ENCODE assay signal across 8 mouse cellular contexts in the genomic region with DNA sequence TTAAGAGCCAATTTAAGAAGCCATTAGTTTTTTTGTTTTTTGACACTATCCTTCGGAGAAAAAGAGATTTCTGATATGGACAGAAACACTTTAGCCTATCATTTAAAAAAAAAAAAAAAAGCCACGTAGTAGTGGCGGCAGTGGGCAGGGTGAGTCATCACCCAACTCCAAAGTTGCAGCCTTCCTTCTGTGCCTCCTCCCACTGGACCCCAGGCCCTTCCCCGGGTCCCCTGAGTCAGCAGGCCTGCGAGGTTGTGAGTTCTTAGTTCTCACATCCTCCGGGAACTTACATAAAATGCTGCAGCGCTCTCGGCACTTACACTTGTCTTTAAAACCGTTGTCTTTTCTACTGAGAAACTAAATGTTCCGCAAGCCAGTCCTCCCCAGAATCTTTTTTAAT. TPM values are rescaled to one million over a fixed set of nuclear protein-coding genes. Genes with fewer than 3 reads are reported as not detected.
DNase-seq lines count a peak whose midpoint lies in the region; ATAC-seq and TF ChIP-seq lines count a peak whose summit lies in the region.

No protein-coding gene starts in this region.

- TF ChIP-seq POLR2A in cerebellum, adult 2 months (IDR thresholded peaks at IDR 0.05; ENCODE audit: borderline replicate concordance, insufficient read depth, low read length), result no peak

- no peak for DNase-seq in cerebellum, adult 2 months
- no peak for DNase-seq in cerebellum, postnatal 4 days (ENCODE audit: low spot score in 2 of 2)
- DNase-seq in MN1 (ENCODE audit: low spot score), result peak; percentile 68
- DNase-seq in embryonic facial prominence, embryonic 14.5 days (ENCODE audit: low spot score), result peak; percentile 72
- peak; percentile 56 to 73 for DNase-seq in left cerebral cortex, adult 18-20 months (ENCODE audit: low spot score in 2 of 2)
- peak; percentile 44 to 57 for DNase-seq in lung, postnatal 4 days

- H3K4me1 ChIP-seq in cerebellum, adult 2 months (ENCODE audit: control insufficient read depth, insufficient read depth, low read length), result peaks cover under 1% of the 10 kb centered on the region; the same call in 1 of the 2 replicates
- H3K4me1 ChIP-seq in embryonic facial prominence, embryonic 14.5 days (ENCODE audit: control insufficient read depth, insufficient read depth, low read length), result peaks cover 28% of the 10 kb centered on the region
- H3K4me1 ChIP-seq in heart, embryonic 16.5 days (ENCODE audit: control insufficient read depth, insufficient read depth, low read length), result peaks cover 33% of the 10 kb centered on the region
- H3K4me1 ChIP-seq in stomach, embryonic 14.5 days (ENCODE audit: control insufficient read depth, insufficient read depth, low read length), result peaks cover 21% of the 10 kb centered on the region; the same call in 1 of the 2 replicates

- WGBS in cerebellum, adult 2 months, result 14% methylated on average over 10 of the region's 10 CpGs
- 12% methylated on average over 10 of the region's 10 CpGs for WGBS in embryonic facial prominence, embryonic 14.5 days
- 11% methylated on average over 10 of the region's 10 CpGs for WGBS in heart, embryonic 16.5 days
- 11% methylated on average over 10 of the region's 10 CpGs for WGBS in stomach, embryonic 14.5 days

- H3K36me3 ChIP-seq in embryonic facial prominence, embryonic 14.5 days (ENCODE audit: control insufficient read depth, insufficient read depth, low read length), result no peaks in the 10 kb centered on the region
- H3K36me3 ChIP-seq in heart, embryonic 16.5 days (ENCODE audit: control insufficient read depth, insufficient read depth), result no peaks in the 10 kb centered on the region
- H3K36me3 ChIP-seq in stomach, embryonic 14.5 days (ENCODE audit: control insufficient read depth, insufficient read depth, low read length), result no peaks in the 10 kb centered on the region

- peak overlapping the region; percentile 37 for H3K4me3 ChIP-seq in cerebellum, adult 2 months (replicated peaks; ENCODE audit: insufficient read depth, low read depth, low read length)
- peak overlapping the region; percentile 69 for H3K4me3 ChIP-seq in embryonic facial prominence, embryonic 14.5 days (ENCODE audit: low read depth, low read length)
- peak overlapping the region; percentile 45 for H3K4me3 ChIP-seq in heart, embryonic 16.5 days (ENCODE audit: low read length)
- peak overlapping the region; percentile 90 for H3K4me3 ChIP-seq in stomach, embryonic 14.5 days (ENCODE audit: low read depth, low read length)

- TF ChIP-seq CTCF in cerebellum, adult 2 months (IDR thresholded peaks at IDR 0.05; ENCODE audit: borderline replicate concordance, insufficient read depth, low read depth, low read length), result no peak

- no peaks in the 10 kb centered on the region for H3K27me3 ChIP-seq in cerebellum, adult 2 months (ENCODE audit: control insufficient read depth, insufficient read depth, low read length)
- H3K27me3 ChIP-seq in embryonic facial prominence, embryonic 14.5 days (replicated peaks; ENCODE audit: control insufficient read depth, insufficient read depth, low read length), result no peaks in the 10 kb centered on the region
- H3K27me3 ChIP-seq in heart, embryonic 16.5 days (ENCODE audit: control insufficient read depth, insufficient read depth, low read length), result no peaks in the 10 kb centered on the region
- no peaks in the 10 kb centered on the region for H3K27me3 ChIP-seq in stomach, embryonic 14.5 days (ENCODE audit: control insufficient read depth, insufficient read depth, low read length)

- peak overlapping the region; percentile 90 for H3K4me2 ChIP-seq in embryonic facial prominence, embryonic 14.5 days (ENCODE audit: low read depth, low read length)
- H3K4me2 ChIP-seq in heart, embryonic 16.5 days (ENCODE audit: low read depth, low read length), result peak overlapping the region; percentile 97
- H3K4me2 ChIP-seq in stomach, embryonic 14.5 days (replicated peaks; ENCODE audit: low read depth, low read length), result peak overlapping the region; percentile 72

- no peak for ATAC-seq in embryonic facial prominence, embryonic 14.5 days (ENCODE audit: low read depth)
- ATAC-seq in heart, embryonic 16.5 days (replicated peaks; ENCODE audit: extremely low read depth, insufficient read depth, low FRiP score), result no peak
- no peak for ATAC-seq in stomach, embryonic 14.5 days (ENCODE audit: insufficient number of reproducible peaks, insufficient read depth, low FRiP score, low read depth)

- no peaks in the 10 kb centered on the region for H3K9me3 ChIP-seq in embryonic facial prominence, embryonic 14.5 days (ENCODE audit: control insufficient read depth, low read length)
- no peaks in the 10 kb centered on the region for H3K9me3 ChIP-seq in heart, embryonic 16.5 days (replicated peaks; ENCODE audit: control insufficient read depth, low read length)
- H3K9me3 ChIP-seq in stomach, embryonic 14.5 days (ENCODE audit: control insufficient read depth, low read depth, low read length), result no peaks in the 10 kb centered on the region

- no peak overlapping the region for H3K27ac ChIP-seq in cerebellum, adult 2 months (ENCODE audit: insufficient read depth, low read length)
- no peak overlapping the region; the same call in 1 of the 2 replicates for H3K27ac ChIP-seq in embryonic facial prominence, embryonic 14.5 days (replicated peaks; ENCODE audit: low read depth, low read length)
- H3K27ac ChIP-seq in heart, embryonic 16.5 days (ENCODE audit: low read length), result peak overlapping the region; percentile 43; the same call in 1 of the 2 replicates
- peak overlapping the region; percentile 41; the same call in 1 of the 2 replicates for H3K27ac ChIP-seq in stomach, embryonic 14.5 days (ENCODE audit: low read length)

- peak overlapping the region; percentile 95 for H3K9ac ChIP-seq in embryonic facial prominence, embryonic 14.5 days (ENCODE audit: low read depth, low read length)
- H3K9ac ChIP-seq in heart, embryonic 16.5 days (ENCODE audit: low read length), result peak overlapping the region; percentile 60
- H3K9ac ChIP-seq in stomach, embryonic 14.5 days (replicated peaks; ENCODE audit: low read depth, low read length), result peak overlapping the region; percentile 93; the same call in 1 of the 2 replicates

RNA-seq across cellular contexts. Expression of a gene that starts 2.0 kb away (rescaled TPM):
- 71.3 and 76.0 TPM in 2 replicates for polyA plus RNA-seq in cerebellum, adult 2 months (2012; rRNA removed)
- polyA plus RNA-seq in embryonic facial prominence, embryonic 14.5 days (2014; fragmentation: Nextera tagmentation; extraction: Ambion mirVana), result 60.4 and 71.6 TPM in 2 replicates
- 35.8 and 41.6 TPM in 2 replicates for polyA plus RNA-seq in heart, embryonic 16.5 days (2015; fragmentation: Nextera tagmentation; extraction: Ambion mirVana)
- total RNA-seq in left cerebral cortex, adult 18-20 months (2021), result 10 to 100 TPM; 58.7 to 70.7 TPM
- 70.2 and 72.0 TPM in 2 replicates for polyA plus RNA-seq in stomach, embryonic 14.5 days (2014; fragmentation: Nextera tagmentation; extraction: Ambion mirVana)

RNA-seq across cellular contexts. Expression of a gene that starts 33.5 kb away (rescaled TPM):
- polyA plus RNA-seq in cerebellum, adult 2 months (2012; rRNA removed), result 26.9 and 31.6 TPM in 2 replicates
- polyA plus RNA-seq in embryonic facial prominence, embryonic 14.5 days (2014; fragmentation: Nextera tagmentation; extraction: Ambion mirVana), result 34.9 and 35.7 TPM in 2 replicates
- 28.1 and 32.0 TPM in 2 replicates for polyA plus RNA-seq in heart, embryonic 16.5 days (2015; fragmentation: Nextera tagmentation; extraction: Ambion mirVana)
- total RNA-seq in left cerebral cortex, adult 18-20 months (2021), result 10 to 100 TPM; 28.8 to 32.0 TPM
- 39.0 and 39.6 TPM in 2 replicates for polyA plus RNA-seq in stomach, embryonic 14.5 days (2014; fragmentation: Nextera tagmentation; extraction: Ambion mirVana)

Comparison
In these comparisons a context has a peak if more than half of its experiments do, and no peak if none do; other contexts are left out.
1. DNase-seq: peak in MN1 (single experiment), embryonic facial prominence, embryonic 14.5 days (single experiment), left cerebral cortex, adult 18-20 months (2 of 2) and lung, postnatal 4 days (2 of 2); none in cerebellum, adult 2 months (0 of 2) and cerebellum, postnatal 4 days (0 of 2).
2. H3K27ac ChIP-seq: peak in heart, embryonic 16.5 days (single experiment) and stomach, embryonic 14.5 days (single experiment); none in cerebellum, adult 2 months (single experiment) and embryonic facial prominence, embryonic 14.5 days (single experiment).
3. H3K4me3 ChIP-seq: peak in every context shown above with its lines; median percentile 90 in stomach, embryonic 14.5 days; 69 in embryonic facial prominence, embryonic 14.5 days; 45 in heart, embryonic 16.5 days; 37 in cerebellum, adult 2 months.
4. Peak in every context shown above with its lines, with median percentiles within 50 percentile points of each other: H3K4me2 ChIP-seq and H3K9ac ChIP-seq.